Mouse (Mus musculus) brown adipose tissue, adult 24 weeks (tissue): ENCODE data around the gene Ncam2. TPM values are rescaled to one million over a fixed set of nuclear protein-coding genes. Genes with fewer than 3 reads are reported as not detected.

Experiments
- H3K27ac ChIP-seq: fragments of 200-500 bp; replicated peaks from 2 replicates; pipeline ENCODE4 v1.5.1; 2012; ENCODE audit warnings: low read depth, mild to moderate bottlenecking, low read length
- H3K4me1 ChIP-seq: fragments of 200-500 bp; 2 replicates; pipeline ENCODE4 v1.6.1; 2012; ENCODE audit warnings: low read length, mixed read lengths; ENCODE audit not compliant: control insufficient read depth, insufficient read depth, insufficient read length
- H3K4me3 ChIP-seq: fragments of 200-500 bp; 2 replicates; pipeline ENCODE4 v1.5.1; 2012; ENCODE audit warnings: low read depth, mild to moderate bottlenecking, low read length, moderate library complexity; ENCODE audit not compliant: insufficient read depth
- polyA plus RNA-seq: library from polyadenylated mRNA; stranded (reverse); fragments of >200 nt; gene quantifications from 2 replicates; pipeline ENCODE4 v1.2.4, GENCODE M21; 2012; ENCODE audit not compliant: missing spikeins, insufficient read depth, insufficient read length

Gene Ncam2
- polyA plus RNA-seq, result 0.32 and 0.33 TPM in 2 replicates

DNA sequence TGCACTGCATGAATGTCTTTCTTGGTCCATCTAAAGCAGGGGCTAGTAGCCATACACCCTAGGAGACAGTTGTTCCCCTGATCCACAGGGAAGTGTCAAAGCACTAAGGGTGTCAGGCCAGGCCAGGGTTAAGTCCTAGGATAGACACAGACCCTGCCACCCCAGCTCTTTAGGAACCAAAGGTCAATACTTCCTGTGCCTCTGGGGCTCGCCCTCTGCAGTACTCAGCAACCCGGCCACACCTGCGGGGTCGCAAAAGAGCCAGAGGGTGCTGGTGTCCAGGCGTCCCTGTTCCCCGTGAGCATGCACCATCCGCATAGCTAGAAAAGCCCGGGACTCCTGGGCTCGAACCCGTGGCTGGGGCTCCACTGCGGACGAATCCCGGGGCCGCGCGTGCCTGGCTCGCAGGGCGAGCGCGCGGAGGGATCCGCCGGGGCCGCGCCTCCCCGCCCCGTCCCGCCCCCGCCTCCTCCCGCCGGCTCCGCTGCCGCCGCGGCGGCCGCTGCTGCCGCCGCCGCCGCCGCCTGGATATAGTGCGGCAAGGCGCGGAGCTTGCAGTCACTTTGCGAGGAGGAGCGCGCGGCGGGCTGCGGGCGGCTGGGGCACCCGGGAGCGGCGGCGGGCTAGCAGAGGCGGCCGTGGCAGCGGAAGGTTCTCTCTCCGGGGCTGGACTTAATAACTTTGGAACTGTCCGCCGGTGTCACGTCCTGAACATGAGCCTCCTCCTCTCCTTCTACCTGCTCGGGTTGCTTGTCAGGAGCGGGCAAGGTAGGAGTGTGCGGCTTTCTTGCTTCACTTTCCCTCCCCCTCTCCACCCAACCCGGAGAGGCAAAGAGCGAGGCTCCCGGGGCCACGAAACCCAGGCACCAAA, at the start of gene Ncam2:
Gene Ncam2, plus strand, starts transcription at position 497 of the 871 bp plus-strand sequence.
- Histone ChIP-seq H3K4me3 (peak within 1 kb of the TSS; percentile 53), H3K4me1 (no peaks in the 10 kb centered on the region), H3K27ac (no peak within 1 kb of the TSS)

DNA sequence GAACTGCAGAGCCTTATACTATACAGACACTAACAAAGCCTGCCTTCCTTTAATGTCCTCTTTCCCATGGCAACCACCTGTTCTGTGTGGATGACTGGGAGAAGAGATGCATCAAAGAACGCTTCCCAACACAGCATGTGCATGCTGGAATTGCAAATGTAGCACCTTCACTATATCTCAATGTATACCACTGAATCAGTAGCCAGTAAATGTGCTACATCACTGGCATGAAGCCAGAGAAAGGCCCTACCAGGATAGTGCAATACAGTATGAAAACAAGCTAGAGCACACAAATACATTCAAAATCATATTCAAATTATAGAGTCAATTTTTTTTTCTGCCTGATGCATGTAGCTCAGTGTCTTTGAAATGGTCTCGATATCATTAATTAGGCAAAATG, 29.7 kb upstream of the Ncam2 start:
- no peaks in the 10 kb centered on the region for H3K4me1 ChIP-seq
- H3K4me3 ChIP-seq, result no peak overlapping the region
- no peak overlapping the region for H3K27ac ChIP-seq

DNA sequence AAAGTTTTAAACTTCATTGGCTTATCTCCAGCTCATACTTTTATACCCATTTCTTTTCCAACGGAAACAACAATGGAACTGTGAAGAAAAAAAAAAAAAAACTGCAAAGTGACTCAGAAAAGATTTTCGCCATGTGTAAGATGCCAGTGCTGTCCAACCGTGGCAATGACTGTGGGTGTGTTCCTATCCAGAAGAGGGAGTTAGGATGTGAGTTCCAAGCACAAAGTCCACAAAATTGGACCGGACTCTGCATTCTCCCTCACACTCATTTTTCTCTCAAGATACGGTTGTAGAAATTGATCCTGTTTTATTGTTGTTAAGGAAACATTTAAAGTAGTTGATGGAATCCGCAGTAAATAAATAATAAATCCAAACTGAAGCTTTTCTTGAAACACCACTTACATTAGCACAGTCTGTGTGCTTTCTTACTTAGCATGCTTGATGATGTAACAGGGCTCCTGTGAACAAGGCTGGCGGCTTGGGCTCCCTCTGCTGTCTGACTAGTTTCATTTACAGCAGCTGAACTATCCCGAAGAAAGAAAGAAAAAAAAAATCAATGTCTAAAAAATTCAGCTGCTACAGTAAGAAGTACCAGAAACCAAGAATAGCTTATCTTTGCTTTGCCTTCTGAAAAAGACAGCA, 25.1 kb upstream of the Ncam2 start:
- no peak overlapping the region for H3K27ac ChIP-seq
- no peaks in the 10 kb centered on the region for H3K4me1 ChIP-seq
- H3K4me3 ChIP-seq, result no peak overlapping the region

DNA sequence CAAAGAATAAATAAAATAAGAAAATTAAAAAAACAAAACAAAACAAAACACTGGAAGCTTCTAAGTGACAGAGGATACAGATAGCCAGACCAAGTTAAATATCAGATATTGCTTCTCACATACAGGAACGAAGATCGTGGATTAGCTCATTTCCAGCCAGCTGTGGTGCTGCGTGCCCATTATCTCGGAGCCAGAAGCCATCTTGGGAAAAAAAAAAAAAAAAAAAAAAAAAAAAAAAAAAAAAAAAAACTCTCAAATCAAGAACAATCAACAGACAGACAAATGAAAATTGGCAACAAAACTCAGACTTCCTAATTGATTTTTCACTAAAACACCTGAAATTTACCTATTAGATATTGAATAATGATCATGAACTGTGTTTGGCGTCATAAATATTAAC, 20.7 kb upstream of the Ncam2 start:
- no peaks in the 10 kb centered on the region for H3K4me1 ChIP-seq
- no peak overlapping the region for H3K27ac ChIP-seq
- no peak overlapping the region for H3K4me3 ChIP-seq

DNA sequence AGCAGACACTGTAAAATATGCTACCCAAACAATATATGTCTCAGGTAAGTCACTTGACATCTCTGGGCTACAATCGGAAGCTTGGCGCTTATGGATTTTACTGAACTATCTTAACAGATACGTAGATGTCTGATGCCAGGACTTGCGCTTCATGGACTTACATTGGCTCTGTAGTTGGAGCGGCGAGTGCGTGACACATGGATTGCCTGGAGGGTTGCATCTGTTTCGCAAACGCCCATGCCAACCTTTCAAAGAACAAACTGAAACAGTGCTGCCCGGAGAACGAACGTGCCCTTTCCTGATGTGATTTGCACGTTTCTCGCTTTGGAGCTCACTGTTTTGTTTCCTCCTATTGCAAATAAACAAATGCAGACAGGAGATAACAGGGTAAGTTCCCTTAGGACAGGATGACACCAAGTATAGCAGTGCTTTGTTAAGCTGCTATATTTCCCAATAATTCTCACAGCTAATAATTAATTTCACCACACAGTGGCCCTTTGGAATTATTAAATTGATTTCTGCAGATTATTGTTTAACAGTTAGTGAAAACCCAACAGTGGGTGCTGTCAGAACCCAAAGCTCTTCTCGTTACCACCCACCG, 12.8 kb upstream of the Ncam2 start:
- no peak overlapping the region for H3K4me3 ChIP-seq
- H3K4me1 ChIP-seq, result no peaks in the 10 kb centered on the region
- no peak overlapping the region for H3K27ac ChIP-seq

DNA sequence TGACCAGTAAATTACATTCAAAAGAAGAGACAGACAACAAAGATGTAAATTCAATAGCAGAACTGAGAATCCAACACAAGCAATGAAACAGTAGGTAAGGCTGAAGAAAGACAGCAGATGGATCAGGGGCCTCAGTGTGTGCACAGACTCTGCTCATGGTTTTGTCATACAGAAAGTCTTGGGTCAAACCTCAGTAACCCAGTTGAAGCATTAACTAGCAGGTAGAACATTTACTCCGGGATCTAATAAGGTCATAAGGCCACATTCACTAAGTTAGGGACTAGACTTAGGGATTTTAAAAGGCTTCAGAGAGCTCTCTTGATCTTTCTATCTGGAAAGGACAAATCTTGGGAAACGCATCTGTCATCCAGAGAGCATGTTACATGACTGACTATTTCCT, 8.9 kb upstream of the Ncam2 start:
- Histone ChIP-seq H3K4me3 (no peak overlapping the region), H3K27ac (no peak overlapping the region), H3K4me1 (no peaks in the 10 kb centered on the region)

DNA sequence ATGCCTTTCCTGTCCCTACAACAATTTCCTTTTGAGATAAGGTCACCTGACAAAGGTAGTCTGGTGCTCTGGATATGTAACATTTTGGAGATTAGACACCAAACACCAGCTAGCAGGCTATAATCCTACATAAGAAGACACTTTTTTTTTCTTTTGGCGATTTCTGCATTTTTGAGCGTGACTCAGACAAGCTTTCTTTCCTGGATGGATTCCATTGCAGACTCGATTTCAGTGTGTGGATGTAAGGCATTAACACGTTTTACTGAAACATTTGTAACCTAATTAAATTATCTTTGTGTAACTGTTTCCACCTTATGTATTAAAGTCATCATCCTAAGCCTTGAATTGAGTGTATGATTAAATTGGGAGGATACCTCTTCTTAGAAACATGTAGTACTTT, 7.9 kb upstream of the Ncam2 start:
- no peak overlapping the region for H3K27ac ChIP-seq
- no peak overlapping the region for H3K4me3 ChIP-seq
- no peaks in the 10 kb centered on the region for H3K4me1 ChIP-seq

DNA sequence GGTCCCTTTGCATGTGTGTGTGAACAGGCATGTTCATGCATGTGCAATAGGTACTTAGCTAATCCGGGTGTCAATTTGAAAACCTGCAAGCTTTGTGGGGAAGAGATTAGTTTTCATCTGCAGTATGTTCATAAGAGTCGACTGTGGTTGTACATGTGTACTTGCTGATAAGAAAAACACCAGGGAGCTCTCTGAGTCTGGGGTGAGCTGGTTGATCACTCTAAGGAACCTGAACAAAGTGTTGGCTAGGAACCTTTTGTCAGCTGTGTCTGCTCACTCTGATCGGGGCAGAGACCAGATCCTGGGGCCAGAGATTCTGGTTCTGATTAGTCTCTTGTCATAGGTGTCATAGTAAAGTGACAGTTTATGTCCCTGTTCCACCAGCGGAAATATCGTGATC, 1.0 kb upstream of the Ncam2 start:
- Histone ChIP-seq H3K4me3 (no peak overlapping the region), H3K27ac (no peak overlapping the region), H3K4me1 (no peaks in the 10 kb centered on the region)

DNA sequence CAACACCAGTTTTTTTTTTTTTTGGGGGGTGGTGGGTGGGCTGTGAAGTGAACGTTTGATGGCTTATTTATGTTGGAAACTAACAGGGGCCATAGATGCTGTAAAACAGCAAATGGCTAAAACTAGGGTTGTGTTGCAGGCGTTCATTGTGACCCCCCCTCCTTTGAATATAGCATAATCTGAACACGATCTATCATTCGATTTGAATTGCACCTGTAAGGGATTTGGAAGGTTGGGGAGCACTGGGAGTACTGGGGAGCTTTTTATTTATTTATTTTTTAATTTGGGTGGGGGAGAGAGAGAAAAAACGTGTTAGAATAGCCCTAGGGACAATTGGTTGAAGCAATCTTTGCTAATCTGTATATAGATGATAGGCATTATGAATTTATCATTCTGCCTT, 974 bp downstream of the Ncam2 start:
- no peak overlapping the region for H3K27ac ChIP-seq
- H3K4me1 ChIP-seq, result no peaks in the 10 kb centered on the region
- H3K4me3 ChIP-seq, result no peak overlapping the region

DNA sequence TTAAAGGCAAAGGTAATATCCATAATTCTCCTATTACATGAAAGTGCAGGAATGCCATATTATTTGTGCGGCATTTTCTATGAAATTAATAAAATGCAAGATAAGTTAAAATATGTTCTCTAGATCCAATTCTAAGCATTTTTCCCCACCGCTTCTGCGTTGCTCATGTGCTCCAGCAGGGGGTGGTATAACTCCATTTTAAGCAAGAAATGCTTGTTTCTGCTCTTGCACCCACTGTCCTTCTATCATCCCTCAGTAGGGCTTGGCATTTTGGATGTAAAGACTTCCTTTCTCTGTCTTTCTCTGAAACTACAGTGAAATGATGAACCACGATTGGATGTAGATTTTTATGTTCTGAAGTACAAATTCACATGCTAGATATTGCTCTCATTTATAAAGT, 1.5 kb downstream of the Ncam2 start:
- H3K4me3 ChIP-seq, result no peak overlapping the region

DNA sequence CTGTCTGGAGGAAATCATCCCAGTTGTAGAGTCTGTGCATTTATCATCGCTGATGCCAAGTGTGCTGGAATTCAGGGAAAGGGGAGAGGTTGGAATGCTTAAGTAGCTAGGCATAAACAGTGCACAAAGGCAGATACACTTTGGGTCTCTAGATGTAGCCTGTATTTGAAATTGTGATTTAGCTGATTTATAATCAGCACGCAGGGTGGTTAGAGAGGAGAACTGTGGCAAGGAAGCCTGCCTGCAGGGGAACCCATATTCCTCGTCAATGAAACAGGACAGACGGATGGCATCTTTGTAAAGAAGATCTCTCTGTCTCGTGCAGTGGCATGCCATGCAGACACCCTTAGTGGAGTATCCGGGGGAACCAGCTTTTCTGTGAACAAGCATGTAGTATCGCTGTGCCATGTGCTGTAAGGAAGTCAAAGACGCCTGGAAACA, 2.2 kb downstream of the Ncam2 start:
- Histone ChIP-seq H3K27ac (no peak overlapping the region), H3K4me1 (no peaks in the 10 kb centered on the region), H3K4me3 (no peak overlapping the region)

More for the DNA sequence above, 1.5 kb downstream of the Ncam2 start:
- no peaks in the 10 kb centered on the region for H3K4me1 ChIP-seq
- no peak overlapping the region for H3K27ac ChIP-seq

DNA sequence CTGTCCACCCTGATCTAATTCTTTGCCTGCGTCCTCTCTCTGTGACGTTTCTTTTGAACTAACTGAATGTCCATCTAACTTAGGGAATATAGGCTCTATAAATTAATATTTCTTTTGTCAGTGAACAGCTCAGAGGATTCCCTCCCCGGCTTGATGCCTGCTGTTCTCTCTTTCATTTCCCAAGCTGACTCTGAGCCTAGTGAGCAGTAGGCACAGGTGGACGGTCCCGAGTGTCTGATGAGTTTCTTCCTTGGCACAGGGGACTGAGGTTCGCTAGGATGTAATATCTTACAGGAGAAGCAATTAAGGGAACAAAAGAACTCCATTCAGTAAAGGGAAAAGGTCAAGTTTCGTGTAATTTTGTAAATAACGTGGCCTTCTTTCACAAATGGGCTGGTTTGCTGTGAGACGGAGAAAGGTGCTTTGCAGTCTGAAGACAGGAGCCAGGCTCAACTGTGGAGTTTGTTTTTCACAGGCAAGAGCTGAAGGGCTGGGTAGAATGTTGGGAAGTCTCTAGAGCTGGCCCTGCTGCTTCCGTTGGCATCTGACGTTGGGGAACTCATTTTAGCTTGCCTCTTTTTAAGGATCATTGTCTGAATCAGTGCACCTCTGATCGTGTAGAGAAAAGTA, 4.0 kb downstream of the Ncam2 start:
- Histone ChIP-seq H3K4me1 (no peaks in the 10 kb centered on the region), H3K27ac (no peak overlapping the region), H3K4me3 (no peak overlapping the region)

DNA sequence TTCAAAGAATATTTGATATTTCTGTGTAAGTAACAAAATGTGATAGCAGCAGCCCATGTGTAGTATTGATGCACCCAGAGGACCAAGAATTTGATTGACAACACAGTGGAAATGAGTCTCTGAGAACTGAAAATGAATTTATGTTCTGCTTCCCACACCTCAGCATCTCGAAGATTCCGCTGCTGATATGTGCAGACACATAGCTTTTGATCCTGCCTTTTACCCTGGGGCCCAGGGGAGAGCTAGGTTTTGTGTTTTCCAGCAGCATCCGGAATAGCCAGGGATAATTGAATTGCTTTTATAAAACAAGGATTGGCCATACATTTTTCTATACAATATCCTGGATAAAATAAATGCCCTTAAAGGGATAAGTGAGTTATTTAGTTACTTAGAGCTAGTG, 20.7 kb downstream of the Ncam2 start:
- Histone ChIP-seq H3K4me1 (no peaks in the 10 kb centered on the region), H3K4me3 (no peak overlapping the region), H3K27ac (no peak overlapping the region)

DNA sequence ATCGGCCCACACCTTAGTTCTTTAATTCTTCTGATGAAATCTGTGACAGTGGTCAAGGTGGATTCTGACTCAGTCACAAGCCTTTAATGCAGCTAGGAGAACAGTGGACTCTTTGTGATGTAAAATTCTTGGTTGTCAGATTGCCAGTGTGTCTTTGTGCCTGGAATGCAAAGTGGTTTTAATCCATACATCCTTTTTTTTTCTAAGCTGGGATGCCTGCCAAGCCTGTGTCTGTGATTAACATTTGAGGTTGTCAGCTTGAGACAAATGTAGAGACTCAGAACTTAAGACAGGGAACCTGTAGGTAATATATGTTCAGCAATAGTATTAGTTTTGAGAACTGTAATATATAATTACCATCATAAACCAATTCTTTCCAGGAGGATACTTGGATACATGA, 23.3 kb downstream of the Ncam2 start:
- Histone ChIP-seq H3K4me1 (no peaks in the 10 kb centered on the region), H3K27ac (no peak overlapping the region), H3K4me3 (no peak overlapping the region)

DNA sequence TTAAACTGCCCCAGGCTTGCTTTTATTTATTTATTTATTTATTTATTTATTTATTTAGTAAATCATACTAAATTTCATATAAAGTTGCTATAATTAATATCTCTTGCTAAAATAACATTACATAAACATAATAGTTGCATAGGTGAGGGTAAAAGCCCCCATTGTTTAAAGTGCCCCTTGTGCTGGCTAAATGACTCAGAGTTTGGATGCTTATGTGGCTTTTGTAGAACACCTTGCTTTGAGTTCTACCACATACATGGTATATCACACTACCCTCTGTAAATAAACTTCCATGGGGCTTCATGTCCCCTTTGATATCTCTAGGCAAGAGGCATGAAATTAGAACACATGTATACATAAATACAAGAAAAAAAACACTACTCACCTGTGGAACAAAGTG, 23.8 kb downstream of the Ncam2 start:
- H3K4me3 ChIP-seq, result no peak overlapping the region
- H3K27ac ChIP-seq, result no peak overlapping the region
- no peaks in the 10 kb centered on the region for H3K4me1 ChIP-seq
